Mouse (Mus musculus) frontal cortex, adult 2 months (tissue): ENCODE measurements around the gene Zfp791. TPM values are rescaled to one million over a fixed set of nuclear protein-coding genes. Genes with fewer than 3 reads are reported as not detected.
"Not testable (repeated sequence)": the region's sequence is repeated elsewhere in the genome, so short reads cannot be mapped to it uniquely, and the experiment has no call there.

Experiments
- DNase-seq, 2 experiments: peaks; one replicate each; pipeline ENCODE4 v3.0.0; 2022; ENCODE audit warnings: low spot score in 1 of 2; ENCODE audit errors: extremely low spot score in 1 of 2
- polyA plus RNA-seq: library from polyadenylated mRNA; depleted of rRNA; stranded (reverse); fragments of >200 nt; gene quantifications from 2 replicates; pipeline ENCODE4 v1.2.3, GENCODE M21; 2012; rRNA removed

Zfp791 gene
- polyA plus RNA-seq, result 3.2 and 4.0 TPM in 2 replicates

- DNase-seq, result no peak
Observed at GRCm38 (mm10) chr8:85122995-85123394, at the start of gene Zfp791. TSS of gene Zfp791 (minus strand) at chr8:85123095.

DNA sequence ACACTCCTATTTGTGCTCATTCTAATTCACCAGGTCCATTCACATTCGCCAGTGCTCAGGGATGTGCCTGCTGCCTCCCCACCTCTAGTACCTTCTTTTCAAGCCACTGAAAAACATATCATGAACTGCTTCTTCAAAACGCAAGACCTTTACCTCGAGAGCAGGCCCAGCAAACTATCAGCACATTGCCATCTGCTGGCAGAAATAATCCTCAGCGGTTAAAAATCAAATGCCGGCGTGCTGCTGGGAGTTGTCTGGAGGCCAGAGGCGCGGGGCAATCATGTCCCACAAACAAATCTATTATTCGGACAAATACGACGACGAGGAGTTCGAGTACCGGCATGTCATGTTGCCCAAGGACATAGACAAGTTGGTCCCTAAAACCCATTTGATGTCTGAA is 48.4 kb upstream of the Zfp791 start:
- DNase-seq, result peak; percentile 14 to 71

GRCm38 (mm10) chr8:85151624-85152023 is 28.7 kb upstream of the Zfp791 start, which contains the start of gene Cks1brt:
TSS of gene Cks1brt (plus strand) at chr8:85151924.
- no peak for DNase-seq

DNA sequence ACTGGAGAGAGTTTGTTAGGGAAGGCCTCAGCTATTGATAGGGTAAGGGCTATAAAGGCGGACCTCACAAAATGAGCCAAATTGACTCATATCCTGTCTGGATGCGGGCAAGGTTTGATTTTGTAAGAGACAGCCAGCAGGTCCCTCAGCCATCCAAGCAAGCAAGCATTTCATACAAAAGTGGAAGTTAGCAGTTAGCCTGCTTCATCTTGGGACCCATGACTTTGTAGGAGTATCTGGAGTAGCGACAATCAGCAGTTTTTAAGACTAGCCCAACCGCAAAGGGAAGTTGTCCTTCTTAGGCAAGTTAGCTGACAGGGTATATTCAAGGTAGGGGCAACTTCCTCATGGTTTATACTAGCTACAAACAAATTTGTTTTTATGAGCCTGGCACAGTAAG is 19.6 kb upstream of the Zfp791 start:
- DNase-seq, result no peak

DNA sequence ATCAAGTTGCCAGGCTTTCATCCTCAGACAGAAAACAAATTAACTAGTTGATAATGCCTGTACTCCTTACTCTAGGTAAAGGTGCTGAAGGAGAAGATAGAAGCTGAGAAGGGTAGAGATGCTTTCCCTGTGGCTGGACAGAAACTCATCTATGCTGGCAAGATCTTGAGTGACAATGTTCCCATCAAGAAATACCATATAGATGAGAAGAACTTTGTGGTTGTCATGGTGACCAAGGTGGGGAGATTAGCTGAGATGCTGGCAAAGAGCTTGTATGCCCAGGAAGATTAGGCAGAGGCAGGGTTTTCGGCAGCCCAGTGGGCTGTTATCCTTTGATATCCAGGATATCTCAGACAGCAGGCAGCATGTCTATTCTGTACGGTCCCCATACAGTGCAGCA is 12.8 kb upstream of the Zfp791 start:
- DNase-seq, result not testable (repeated sequence)

DNA sequence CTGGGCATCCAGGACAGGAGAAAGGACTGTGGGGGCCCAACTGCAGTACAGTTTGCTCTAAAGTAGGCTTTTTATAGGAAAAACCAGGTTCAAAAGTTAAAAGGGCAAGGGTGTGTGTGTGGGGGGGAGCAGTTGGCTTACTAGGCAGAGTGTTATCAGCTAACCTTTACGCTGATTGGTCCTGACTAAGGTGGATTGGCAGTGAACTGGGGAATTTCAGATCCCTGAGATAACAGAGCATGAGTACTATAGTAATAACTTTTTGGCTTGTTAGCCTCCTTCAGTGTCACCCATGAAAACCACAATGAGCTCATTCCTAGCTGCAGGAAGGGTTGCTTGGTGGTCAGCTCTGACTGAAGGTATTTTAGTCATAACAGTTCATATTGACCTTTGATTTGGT is 9.4 kb upstream of the Zfp791 start:
- DNase-seq, result no peak

GRCm38 (mm10) chr8:85123691-85124090 is 796 bp upstream of the Zfp791 start:
- DNase-seq, result no peak

DNA sequence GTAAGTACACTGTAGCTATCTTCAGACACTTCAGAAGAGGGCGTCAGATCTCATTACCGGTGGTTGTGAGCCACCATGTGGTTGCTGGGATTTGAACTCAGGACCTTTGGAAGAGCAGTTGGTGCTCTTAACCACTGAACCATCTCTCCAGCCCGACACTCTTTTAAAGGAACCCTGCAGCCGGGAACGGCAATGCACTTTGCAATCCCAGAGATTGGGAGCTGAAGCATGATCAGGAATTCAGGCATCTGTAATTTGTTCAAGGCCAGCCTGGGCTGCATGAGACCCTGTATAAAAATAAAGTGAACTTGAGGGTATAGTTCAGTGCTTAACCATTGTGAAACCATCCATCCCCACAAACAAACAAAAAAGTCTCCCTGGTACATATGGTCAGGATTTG is 2.6 kb downstream of the Zfp791 start:
- not testable (repeated sequence) for DNase-seq

DNA sequence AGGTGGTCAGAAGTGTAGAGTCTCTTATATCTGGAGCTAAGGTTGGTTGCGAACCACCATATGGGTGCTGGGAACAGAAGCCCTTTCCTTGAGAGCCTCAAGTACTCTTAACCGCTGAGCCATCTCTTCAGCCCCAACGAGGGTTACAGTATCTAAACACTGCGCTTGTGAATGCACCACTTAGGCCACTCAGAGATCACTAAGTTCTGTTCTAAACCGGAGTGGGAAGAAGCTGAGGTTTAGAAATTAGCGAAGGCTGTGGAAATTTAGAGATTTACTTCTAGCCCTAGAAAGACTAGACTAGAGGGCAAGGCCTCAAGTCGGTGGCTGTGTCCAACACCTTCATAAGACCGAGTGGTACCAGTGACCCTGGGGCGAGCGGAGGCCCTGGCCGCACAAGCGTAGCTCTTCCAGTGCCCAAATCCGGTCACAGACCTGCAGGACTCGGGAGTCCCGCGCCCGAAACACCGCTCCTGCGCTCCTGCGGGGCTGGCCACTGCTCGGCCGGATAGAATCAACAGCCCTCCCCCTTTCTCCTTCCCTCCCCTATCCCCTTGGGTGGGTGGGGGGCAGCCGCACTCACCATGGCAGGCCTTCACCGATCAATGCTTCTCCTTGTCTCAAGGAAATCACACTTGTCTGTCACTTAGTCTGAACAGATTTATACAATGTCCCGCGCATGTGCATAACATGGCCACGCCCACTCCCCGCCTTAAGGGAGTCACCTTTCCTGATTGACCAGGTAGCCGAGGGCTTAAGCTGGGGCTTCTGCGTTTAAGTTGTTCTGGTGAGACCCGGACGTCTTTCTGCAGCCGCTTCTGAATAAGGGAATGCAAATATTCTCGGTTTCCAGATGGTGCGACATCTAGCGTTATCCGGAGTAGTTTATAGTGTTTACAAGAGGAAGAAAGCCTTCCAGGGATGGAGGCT is 3.6 kb downstream of the Zfp791 start:
- peak; percentile 81 to 90 for DNase-seq

- no peak for DNase-seq
Observed at GRCm38 (mm10) chr8:85116984-85117383, 5.9 kb downstream of the Zfp791 start.

DNA sequence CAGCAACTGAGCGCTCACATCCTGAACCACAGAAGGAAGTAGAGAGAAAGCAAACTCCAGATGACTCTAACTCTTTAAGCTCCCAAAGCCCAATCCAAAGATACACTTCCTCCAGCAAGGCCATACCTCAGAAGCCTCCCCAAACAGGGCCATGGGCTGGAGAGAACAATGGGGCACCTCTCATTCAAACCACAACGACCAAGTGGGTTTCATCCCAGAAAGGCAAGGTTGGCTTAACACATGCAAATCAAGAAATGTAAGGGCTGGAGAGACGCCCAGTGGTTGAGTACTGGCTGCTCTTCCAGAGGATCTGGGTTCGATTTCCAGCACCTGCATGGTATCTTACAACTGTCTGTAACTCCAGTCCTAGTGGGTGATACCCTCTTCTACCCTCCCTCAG is 7.4 kb downstream of the Zfp791 start:
- no peak for DNase-seq

- DNase-seq, result no peak
Observed at GRCm38 (mm10) chr8:85113241-85113640, 9.7 kb downstream of the Zfp791 start.

GRCm38 (mm10) chr8:85100076-85100665 is 22.7 kb downstream of the Zfp791 start:
- DNase-seq, result no peak

DNA sequence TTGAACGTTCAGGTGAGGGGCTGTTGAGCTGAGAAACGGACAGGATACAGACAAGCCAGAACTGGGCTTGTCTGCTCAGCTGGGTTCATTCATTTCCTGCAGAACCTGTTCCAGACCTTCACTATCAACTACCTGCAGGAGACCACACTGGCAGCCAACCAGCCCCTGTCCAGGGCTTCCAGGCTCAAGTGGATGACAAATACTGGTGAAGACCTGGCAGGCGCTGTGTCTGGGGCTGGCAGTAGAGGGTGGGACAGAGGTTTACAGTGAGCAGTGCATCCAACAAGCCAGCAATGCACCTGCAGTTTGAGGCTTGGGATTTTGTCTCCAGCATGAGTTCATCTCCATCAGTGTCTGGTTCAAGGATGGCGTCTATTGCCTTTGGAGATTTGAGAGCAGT is 26.0 kb downstream of the Zfp791 start:
- DNase-seq, result no peak

DNA sequence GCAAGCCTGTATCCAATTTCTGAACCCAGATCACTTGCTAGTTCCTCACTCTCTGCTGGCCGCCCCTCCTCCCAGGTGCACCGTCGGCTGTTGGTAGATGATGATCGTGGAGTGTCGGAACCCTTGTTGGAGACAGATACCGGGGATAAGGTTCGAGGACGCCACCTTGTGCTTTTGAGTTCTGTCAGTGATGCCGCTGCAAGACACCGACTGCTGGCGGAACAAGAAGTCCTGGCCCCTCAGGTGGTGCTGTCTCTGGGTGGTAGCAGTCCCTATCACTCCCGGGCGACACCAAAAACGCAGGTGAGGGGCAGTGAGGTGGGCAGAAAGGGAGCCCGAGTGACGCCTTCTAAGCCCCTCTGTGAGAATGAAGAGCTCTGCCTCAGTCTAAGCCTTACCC is 26.7 kb downstream of the Zfp791 start:
- no peak for DNase-seq

GRCm38 (mm10) chr8:85095566-85095965 is 27.3 kb downstream of the Zfp791 start:
- DNase-seq, result no peak

- DNase-seq, result no peak
Observed at GRCm38 (mm10) chr8:85095051-85095450, 27.8 kb downstream of the Zfp791 start.

DNA sequence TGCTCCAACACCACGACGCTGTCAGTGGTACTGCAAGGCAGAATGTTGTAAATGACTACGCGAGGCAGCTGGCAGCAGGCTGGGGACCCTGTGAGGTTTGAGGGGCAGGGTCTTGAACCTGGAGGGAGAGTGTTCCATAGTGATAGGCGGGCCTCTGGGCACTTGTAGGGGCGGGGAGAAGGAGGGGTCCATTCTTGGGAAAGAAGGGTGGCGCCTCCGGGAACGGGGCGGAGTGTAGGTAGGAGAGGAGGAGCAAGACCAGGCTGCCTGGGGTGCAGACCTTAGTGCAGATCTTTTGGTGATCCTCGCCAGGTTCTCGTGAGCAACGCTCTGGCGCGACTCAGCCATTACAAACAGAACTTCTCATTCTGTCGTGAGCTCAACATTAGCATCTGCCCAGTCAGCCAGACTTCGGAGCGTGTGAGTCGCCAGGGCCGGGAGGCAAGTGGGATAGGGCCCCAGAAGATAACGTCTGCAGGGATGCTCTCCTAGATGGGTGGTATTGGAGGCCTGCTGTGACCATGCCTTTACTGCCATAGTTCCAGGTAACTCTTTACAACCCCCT is 31.3 kb downstream of the Zfp791 start:
- no peak for DNase-seq

GRCm38 (mm10) chr8:85090856-85091255 is 32.0 kb downstream of the Zfp791 start:
- no peak for DNase-seq

GRCm38 (mm10) chr8:85088771-85089170 is 34.1 kb downstream of the Zfp791 start:
- no peak for DNase-seq

- DNase-seq, result no peak
Observed at GRCm38 (mm10) chr8:85086238-85086637, 36.7 kb downstream of the Zfp791 start.

DNA sequence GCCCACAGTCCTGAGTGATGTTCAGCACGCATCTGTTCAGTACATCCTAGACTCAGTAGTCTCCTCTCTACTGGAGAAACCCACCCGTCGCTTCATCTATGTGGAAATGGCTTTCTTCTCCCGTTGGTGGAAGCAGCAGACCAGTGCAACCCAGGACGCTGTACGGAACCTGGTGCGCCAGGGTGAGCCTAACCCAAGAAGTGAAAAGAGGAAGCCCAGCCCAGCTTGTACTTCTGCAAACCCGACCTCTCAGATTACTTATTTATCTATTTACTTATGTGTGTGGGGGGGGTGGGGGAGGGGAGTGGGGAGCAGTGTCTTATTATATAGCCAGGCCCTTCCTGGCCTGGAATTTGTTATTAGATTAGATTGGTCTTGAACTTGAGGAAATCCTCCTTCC is 38.3 kb downstream of the Zfp791 start:
- no peak for DNase-seq
